In the genomic region with DNA sequence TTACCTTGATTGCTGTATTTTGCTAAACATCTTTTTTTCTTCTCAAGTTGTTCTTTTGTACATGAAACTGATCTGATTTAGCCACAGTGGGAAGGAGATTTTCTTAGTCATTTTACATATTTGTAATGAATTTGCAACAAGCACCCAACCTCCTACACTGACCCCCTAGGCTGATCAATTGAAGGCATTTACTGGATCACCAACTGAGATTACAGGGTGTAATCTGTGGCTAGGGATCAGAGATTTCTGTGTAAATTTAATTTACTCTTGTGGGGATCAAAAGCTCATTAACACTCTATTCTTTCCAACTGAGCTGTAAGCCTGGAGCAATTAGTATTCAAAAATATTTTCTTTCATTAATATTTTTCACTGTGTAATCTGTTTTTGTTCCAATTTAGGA, we compare ENCODE assay signal across 17 mouse cellular contexts.
"Had no signal": no experiment of that assay in that cellular context is flagged by ENCODE, and none has a peak within 500 bp of the region (broad histone marks: within the 10 kb centered on the region; RNA-seq: fewer than 3 reads in every experiment).

No protein-coding gene starts in this region.

- H3K4me3 ChIP-seq: liver, embryonic 15.5 days; lung, embryonic 15.5 days; megakaryocyte, embryonic 14.5 days; midbrain, embryonic 12.5 days; neural tube, embryonic 12.5 days; stomach, embryonic 15.5 days had no signal

- H3K36me3 ChIP-seq: liver, embryonic 15.5 days; lung, embryonic 15.5 days; midbrain, embryonic 12.5 days; neural tube, embryonic 12.5 days; stomach, embryonic 15.5 days had no signal

- H3K4me2 ChIP-seq: liver, embryonic 15.5 days; lung, embryonic 15.5 days; midbrain, embryonic 12.5 days; neural tube, embryonic 12.5 days; stomach, embryonic 15.5 days had no signal

- H3K9ac ChIP-seq: liver, embryonic 15.5 days; liver, postnatal 0 days; lung, embryonic 15.5 days; midbrain, embryonic 12.5 days; neural tube, embryonic 12.5 days; stomach, embryonic 15.5 days had no signal

- H3K27me3 ChIP-seq: liver, embryonic 15.5 days; lung, embryonic 15.5 days; megakaryocyte, embryonic 14.5 days; midbrain, embryonic 12.5 days; neural tube, embryonic 12.5 days; stomach, embryonic 15.5 days had no signal

- H3K4me1 ChIP-seq: liver, embryonic 15.5 days; lung, embryonic 15.5 days; megakaryocyte, embryonic 14.5 days; neural tube, embryonic 12.5 days; stomach, embryonic 15.5 days had no signal

- ATAC-seq: liver, postnatal 0 days; lung, postnatal 0 days had no signal

- H3K9me3 ChIP-seq: liver, embryonic 15.5 days; lung, embryonic 15.5 days; megakaryocyte, embryonic 14.5 days; midbrain, embryonic 12.5 days; neural tube, embryonic 12.5 days; stomach, embryonic 15.5 days had no signal

- DNase-seq: liver, postnatal 0 days; lung, adult 2 months; lung, postnatal 14 days; lung, postnatal 36 days; right cerebral cortex, postnatal 14 days; thymus, adult 2 months; thymus, postnatal 25 days; thymus, postnatal 4 days had no signal

- H3K27ac ChIP-seq: liver, embryonic 15.5 days; lung, embryonic 15.5 days; macrophage; midbrain, embryonic 12.5 days; neural tube, embryonic 12.5 days; stomach, embryonic 15.5 days; stomach, postnatal 0 days had no signal
